ENCODE assay signal across 15 mouse cellular contexts in the genomic region with DNA sequence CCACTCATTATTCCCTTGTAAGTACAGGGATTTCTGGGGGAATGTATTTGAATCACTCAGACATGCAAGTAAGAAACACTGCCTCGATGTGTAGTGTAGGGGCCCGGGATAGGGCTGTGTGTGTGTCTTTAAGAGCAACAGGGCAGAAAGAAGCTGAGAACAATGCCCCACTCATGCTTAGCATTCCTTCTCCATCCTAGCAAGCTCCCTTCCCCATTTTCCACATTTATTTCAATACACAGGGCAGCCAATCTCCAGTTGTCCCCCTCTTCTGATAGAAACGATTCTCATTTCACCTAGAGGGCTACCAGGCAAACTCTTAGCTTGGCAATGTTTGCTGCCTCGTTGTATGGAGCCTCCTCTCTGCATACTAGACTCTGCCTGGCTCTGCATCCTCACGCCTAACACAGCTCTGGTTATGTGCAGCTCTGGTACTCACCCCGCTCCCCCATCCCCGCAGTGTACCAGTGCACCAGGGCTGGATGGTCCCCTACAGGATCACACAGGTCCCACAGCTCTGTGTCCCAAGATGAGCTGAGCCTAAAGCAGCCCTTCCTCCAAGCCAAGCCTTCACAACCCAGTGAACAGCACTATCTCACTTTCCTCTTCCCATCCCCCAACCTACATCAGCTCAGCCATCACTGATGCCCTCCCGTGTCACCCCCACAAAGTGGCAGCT. TPM values are rescaled to one million over a fixed set of nuclear protein-coding genes. Genes with fewer than 3 reads are reported as not detected.
DNase-seq lines count a peak whose midpoint lies in the region; ATAC-seq lines count a peak whose summit lies in the region.
"Had no signal": no experiment of that assay in that cellular context is flagged by ENCODE, and none has a peak within 500 bp of the region (broad histone marks: within the 10 kb centered on the region; RNA-seq: fewer than 3 reads in every experiment).

No protein-coding gene starts in this region.

- H3K4me1 ChIP-seq in embryonic facial prominence, embryonic 11.5 days (ENCODE audit: control insufficient read depth, insufficient read depth, low read length): no peaks in the 10 kb centered on the region; the same call in 1 of the 2 replicates
- peaks cover 3% of the 10 kb centered on the region; the same call in 1 of the 2 replicates for H3K4me1 ChIP-seq in hindbrain, embryonic 14.5 days (replicated peaks; ENCODE audit: control insufficient read depth, insufficient read depth, low read length)
- peaks cover 11% of the 10 kb centered on the region for H3K4me1 ChIP-seq in neural tube, embryonic 13.5 days (replicated peaks)

- no peaks in the 10 kb centered on the region for H3K36me3 ChIP-seq in embryonic facial prominence, embryonic 11.5 days (replicated peaks; ENCODE audit: control insufficient read depth, insufficient read depth, low read depth, low read length)
- no peaks in the 10 kb centered on the region for H3K36me3 ChIP-seq in hindbrain, embryonic 14.5 days (replicated peaks; ENCODE audit: control insufficient read depth, insufficient read depth)
- no peaks in the 10 kb centered on the region for H3K36me3 ChIP-seq in neural tube, embryonic 13.5 days

- no peak overlapping the region for H3K4me3 ChIP-seq in embryonic facial prominence, embryonic 11.5 days (ENCODE audit: low read depth, low read length)
- no peak overlapping the region for H3K4me3 ChIP-seq in hindbrain, embryonic 14.5 days (replicated peaks; ENCODE audit: low read length)
- no peak overlapping the region for H3K4me3 ChIP-seq in neural tube, embryonic 13.5 days
- H3K4me3 ChIP-seq: liver, embryonic 13.5 days had no signal

- ATAC-seq in embryonic facial prominence, embryonic 11.5 days (replicated peaks; ENCODE audit: insufficient number of reproducible peaks, low FRiP score, low TSS enrichment, low read depth): peak; percentile 78
- ATAC-seq in hindbrain, embryonic 14.5 days (ENCODE audit: low FRiP score): peak; percentile 76; the same call in 1 of the 2 replicates
- peak; percentile 75 for ATAC-seq in neural tube, embryonic 13.5 days (ENCODE audit: low read depth)

- H3K9me3 ChIP-seq in embryonic facial prominence, embryonic 11.5 days (replicated peaks; ENCODE audit: control insufficient read depth, low read length): no peaks in the 10 kb centered on the region
- no peaks in the 10 kb centered on the region for H3K9me3 ChIP-seq in hindbrain, embryonic 14.5 days (ENCODE audit: control insufficient read depth, low read length)
- H3K9me3 ChIP-seq in neural tube, embryonic 13.5 days: no peaks in the 10 kb centered on the region
- H3K9me3 ChIP-seq: G1E; liver, embryonic 13.5 days had no signal

- no peaks in the 10 kb centered on the region for H3K27me3 ChIP-seq in embryonic facial prominence, embryonic 11.5 days (ENCODE audit: control insufficient read depth, insufficient read depth, low read length)
- no peaks in the 10 kb centered on the region for H3K27me3 ChIP-seq in hindbrain, embryonic 14.5 days (ENCODE audit: control insufficient read depth, insufficient read depth, low read length)
- no peaks in the 10 kb centered on the region for H3K27me3 ChIP-seq in neural tube, embryonic 13.5 days
- H3K27me3 ChIP-seq: liver, embryonic 13.5 days had no signal

- intact Hi-C loops in left cerebral cortex, postnatal 4 days (cut with DNase I): no loop called here
- intact Hi-C loops in left cerebral cortex, postnatal 25 days (cut with DNase I): no loop called here

- no peak overlapping the region for H3K27ac ChIP-seq in embryonic facial prominence, embryonic 11.5 days (replicated peaks; ENCODE audit: low read depth, low read length)
- H3K27ac ChIP-seq in hindbrain, embryonic 14.5 days: peak overlapping the region; percentile 34; the same call in 1 of the 2 replicates
- H3K27ac ChIP-seq in neural tube, embryonic 13.5 days (replicated peaks): peak overlapping the region; percentile 57; the same call in 1 of the 2 replicates
- H3K27ac ChIP-seq: liver, embryonic 13.5 days had no signal

- no peak overlapping the region for H3K4me2 ChIP-seq in embryonic facial prominence, embryonic 11.5 days (ENCODE audit: low read depth, low read length)
- 0 out of 2 replicates have a peak overlapping the region, but pooled peaks have one; percentile 5 for H3K4me2 ChIP-seq in hindbrain, embryonic 14.5 days (replicated peaks)
- H3K4me2 ChIP-seq in neural tube, embryonic 13.5 days: peak overlapping the region; percentile 16; the same call in 1 of the 2 replicates
- H3K4me2 ChIP-seq: liver, embryonic 13.5 days had no signal

- WGBS in embryonic facial prominence, embryonic 11.5 days: 49% methylated on average over 8 of the region's 8 CpGs
- 24% methylated on average over 8 of the region's 8 CpGs for WGBS in hindbrain, embryonic 14.5 days
- 30% methylated on average over 8 of the region's 8 CpGs for WGBS in neural tube, embryonic 13.5 days

- peak; percentile 21 for DNase-seq in left cerebral cortex, postnatal 4 days
- no peak for DNase-seq in left cerebral cortex, postnatal 25 days (ENCODE audit: low spot score in 2 of 2)
- peak; percentile 8 for DNase-seq in embryonic facial prominence, embryonic 11.5 days (ENCODE audit: low spot score)
- no peak for DNase-seq in hindbrain, embryonic 14.5 days (ENCODE audit: low spot score)
- no peak for DNase-seq in adrenal gland, postnatal 25 days
- DNase-seq in gastrocnemius, postnatal 25 days: no peak
- DNase-seq in lung, postnatal 36 days: no peak
- DNase-seq: adrenal gland, postnatal 14 days; cerebellum, postnatal 36 days; gastrocnemius, postnatal 14 days; kidney, postnatal 10 days; liver, embryonic 13.5 days; spleen, adult 18-20 months had no signal

- no peak overlapping the region for H3K9ac ChIP-seq in embryonic facial prominence, embryonic 11.5 days (replicated peaks; ENCODE audit: low read length)
- H3K9ac ChIP-seq in hindbrain, embryonic 14.5 days: no peak overlapping the region
- no peak overlapping the region for H3K9ac ChIP-seq in neural tube, embryonic 13.5 days
- H3K9ac ChIP-seq: liver, embryonic 13.5 days had no signal

RNA-seq across cellular contexts. Expression of a gene that starts 42.4 kb away (rescaled TPM):
- total RNA-seq in left cerebral cortex, postnatal 4 days (2021): 10 to 100 TPM; 17.2 to 19.2 TPM
- total RNA-seq in left cerebral cortex, postnatal 25 days (2021): 10 to 100 TPM; 47.1 to 47.3 TPM
- polyA plus RNA-seq in embryonic facial prominence, embryonic 11.5 days (2014; fragmentation: Nextera tagmentation; extraction: Ambion mirVana): 0.90 and 1.6 TPM in 2 replicates
- polyA plus RNA-seq in hindbrain, embryonic 14.5 days (2014; fragmentation: Nextera tagmentation; extraction: Ambion mirVana): 4.3 and 5.0 TPM in 2 replicates
- polyA plus RNA-seq in neural tube, embryonic 13.5 days (2015; fragmentation: Nextera tagmentation; extraction: Ambion mirVana): 1.4 and 1.6 TPM in 2 replicates
- 30.2 and 34.0 TPM in 2 replicates for total RNA-seq in adrenal gland, postnatal 25 days (2021)
- total RNA-seq in gastrocnemius, postnatal 25 days (2021): 10 to 100 TPM; 19.3 to 25.8 TPM

RNA-seq across cellular contexts. Expression of a gene that starts 51.1 kb away (rescaled TPM):
- total RNA-seq in left cerebral cortex, postnatal 4 days (2021): 10 to 100 TPM; 17.9 to 22.0 TPM
- total RNA-seq in left cerebral cortex, postnatal 25 days (2021): 10 to 100 TPM; 15.2 to 16.3 TPM
- polyA plus RNA-seq in embryonic facial prominence, embryonic 11.5 days (2014; fragmentation: Nextera tagmentation; extraction: Ambion mirVana): 35.4 and 35.6 TPM in 2 replicates
- 35.0 and 47.1 TPM in 2 replicates for polyA plus RNA-seq in hindbrain, embryonic 14.5 days (2014; fragmentation: Nextera tagmentation; extraction: Ambion mirVana)
- 37.9 and 39.3 TPM in 2 replicates for polyA plus RNA-seq in neural tube, embryonic 13.5 days (2015; fragmentation: Nextera tagmentation; extraction: Ambion mirVana)
- total RNA-seq in adrenal gland, postnatal 25 days (2021): 41.7 and 55.2 TPM in 2 replicates
- total RNA-seq in gastrocnemius, postnatal 25 days (2021): 1 to 10 TPM; 9.2 to 9.3 TPM

Comparison
In these comparisons a context has a peak if more than half of its experiments do, and no peak if none do; other contexts are left out.
1. DNase-seq: peak in left cerebral cortex, postnatal 4 days (single experiment) and embryonic facial prominence, embryonic 11.5 days (single experiment); none in left cerebral cortex, postnatal 25 days (0 of 2), hindbrain, embryonic 14.5 days (single experiment), adrenal gland, postnatal 25 days (single experiment), gastrocnemius, postnatal 25 days (single experiment) and lung, postnatal 36 days (single experiment).
2. Peak in every context shown above with its lines, with median percentiles within 50 percentile points of each other: ATAC-seq.